Mouse (Mus musculus) erythroblast, embryonic 14.5 days (primary cell): ENCODE results near the gene Asxl1.

ENCODE experiments used
- GATA1 ChIP-seq: IDR thresholded peaks from 2 replicates; pipeline ENCODE4 v1.6.1; 2012; ENCODE audit warnings: low read length, inconsistent platforms, mixed read lengths
- TAL1 ChIP-seq: IDR thresholded peaks from 3 replicates; pipeline ENCODE4 v1.6.1; 2012; ENCODE audit warnings: low read length, inconsistent platforms, mixed read lengths

GRCm38 (mm10) chr2:153345454-153346220, at the start of gene Asxl1:
- TF ChIP-seq GATA1 (no peak), TAL1 (no peak)
